Mouse (Mus musculus) liver, embryonic 14 days (tissue): Measurements from ENCODE around the gene Olfr606. TPM values are rescaled to one million over a fixed set of nuclear protein-coding genes. Genes with fewer than 3 reads are reported as not detected.

Experiments
- polyA plus RNA-seq: library from polyadenylated mRNA; depleted of rRNA; stranded (reverse); fragments of >200 nt; gene quantifications from 2 replicates; pipeline ENCODE4 v1.2.3, GENCODE M21; 2012; rRNA removed

Gene Olfr606
- polyA plus RNA-seq = not detected in 2 replicates

GRCm38 (mm10) chr7:103448746-103449145 lies at the start of gene Olfr606:
Gene Olfr606 (plus strand): TSS chr7:103449046.

GRCm38 (mm10) chr7:103414772-103415171 lies 34.1 kb upstream of the Olfr606 start, which contains the start of gene Usp17lc:
Gene Usp17lc (plus strand): TSS chr7:103415072.

GRCm38 (mm10) chr7:103445339-103445738 lies 3.5 kb upstream of the Olfr606 start, which contains the start of gene Olfr605:
Gene Olfr605 (minus strand): TSS chr7:103445439.

GRCm38 (mm10) chr7:103469577-103469976 lies 20.7 kb downstream of the Olfr606 start, which contains the start of gene Olfr608:
Gene Olfr608 (plus strand): TSS chr7:103469877.

GRCm38 (mm10) chr7:103497962-103498361 lies 49.1 kb downstream of the Olfr606 start, which contains the start of gene Olfr609:
Gene Olfr609 (minus strand): TSS chr7:103498062.

Other genes with a start within 250 kb of the Olfr606 start
- not detected in 2 replicates for gene Olfr593, start 237.2 kb upstream of the Olfr606 start, polyA plus RNA-seq
- not detected in 2 replicates for gene Olfr594, start 232.1 kb upstream of the Olfr606 start, polyA plus RNA-seq
- not detected in 2 replicates for gene Usp17ld, start 196.5 kb upstream of the Olfr606 start, polyA plus RNA-seq
- gene Olfr596, start 143.4 kb upstream of the Olfr606 start, polyA plus RNA-seq = not detected in 2 replicates
- gene Olfr597, start 132.7 kb upstream of the Olfr606 start, polyA plus RNA-seq = not detected in 2 replicates
- not detected in 2 replicates for gene Olfr598, start 125.5 kb upstream of the Olfr606 start, polyA plus RNA-seq
- gene Olfr599, start 113.1 kb upstream of the Olfr606 start, polyA plus RNA-seq = not detected in 2 replicates
- not detected in 2 replicates for gene Olfr600, start 99.4 kb upstream of the Olfr606 start, polyA plus RNA-seq
- not detected in 2 replicates for gene Olfr601, start 86.4 kb upstream of the Olfr606 start, polyA plus RNA-seq
- not detected in 2 replicates for gene Olfr603, start 62.9 kb upstream of the Olfr606 start, polyA plus RNA-seq
- gene Usp17lc, start 34.0 kb upstream of the Olfr606 start, polyA plus RNA-seq = not detected in 2 replicates
- gene Olfr605, start 3.6 kb upstream of the Olfr606 start, polyA plus RNA-seq = not detected in 2 replicates
- gene Olfr607, start 15.1 kb downstream of the Olfr606 start, polyA plus RNA-seq = not detected in 2 replicates
- not detected in 2 replicates for gene Olfr608, start 20.8 kb downstream of the Olfr606 start, polyA plus RNA-seq
- not detected in 2 replicates for gene Olfr609, start 49.0 kb downstream of the Olfr606 start, polyA plus RNA-seq
- gene Olfr610, start 63.1 kb downstream of the Olfr606 start, polyA plus RNA-seq = not detected in 2 replicates
- not detected in 2 replicates for gene Olfr611, start 71.8 kb downstream of the Olfr606 start, polyA plus RNA-seq
- gene Olfr612, start 93.7 kb downstream of the Olfr606 start, polyA plus RNA-seq = not detected in 2 replicates
- not detected in 2 replicates for gene Olfr613, start 99.0 kb downstream of the Olfr606 start, polyA plus RNA-seq
- gene Olfr615, start 107.0 kb downstream of the Olfr606 start, polyA plus RNA-seq = not detected in 2 replicates
- gene Olfr616, start 120.1 kb downstream of the Olfr606 start, polyA plus RNA-seq = not detected in 2 replicates
- gene Olfr617, start 124.0 kb downstream of the Olfr606 start, polyA plus RNA-seq = not detected in 2 replicates
- not detected in 2 replicates for gene Olfr618, start 141.1 kb downstream of the Olfr606 start, polyA plus RNA-seq
- gene Olfr619, start 151.5 kb downstream of the Olfr606 start, polyA plus RNA-seq = not detected in 2 replicates
- not detected in 2 replicates for gene Olfr620, start 163.5 kb downstream of the Olfr606 start, polyA plus RNA-seq
- gene Olfr622, start 193.7 kb downstream of the Olfr606 start, polyA plus RNA-seq = 0.02 TPM in 1 of 2 replicates, not detected in the other
- not detected in 2 replicates for gene Olfr623, start 214.7 kb downstream of the Olfr606 start, polyA plus RNA-seq
- gene Olfr624, start 222.1 kb downstream of the Olfr606 start, polyA plus RNA-seq = under 0.01 TPM in 2 replicates
- not detected in 2 replicates for gene Olfr625-ps1, start 233.7 kb downstream of the Olfr606 start, polyA plus RNA-seq